In the genomic region with DNA sequence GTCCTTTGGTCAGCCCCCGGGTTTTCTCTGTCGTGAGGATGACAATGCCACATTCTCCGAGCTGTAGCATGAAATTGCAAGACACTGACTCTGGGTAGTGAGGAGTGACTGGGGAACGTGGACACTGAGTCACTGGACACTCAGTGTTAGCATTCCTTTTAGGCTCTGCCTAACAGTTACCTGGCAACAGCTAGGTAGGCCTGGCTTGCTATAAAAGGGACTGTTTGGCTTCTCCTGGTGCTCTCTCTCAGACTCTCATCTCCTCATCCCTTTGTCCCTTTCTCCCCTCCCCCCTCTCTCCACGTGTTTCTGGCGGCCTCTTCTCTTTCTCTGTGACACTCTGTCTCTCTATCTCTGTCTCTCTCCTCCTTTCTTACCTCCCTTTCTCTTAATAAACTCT, we compare ENCODE assay signal across 8 mouse cellular contexts. TPM values are rescaled to one million over a fixed set of nuclear protein-coding genes. Genes with fewer than 3 reads are reported as not detected.
DNase-seq lines count a peak whose midpoint lies in the region; ATAC-seq lines count a peak whose summit lies in the region.

No protein-coding gene starts in this region.

- H3K27me3 ChIP-seq in heart, embryonic 13.5 days (replicated peaks), result peaks cover 24% of the 10 kb centered on the region
- H3K27me3 ChIP-seq in hindbrain, embryonic 10.5 days (ENCODE audit: insufficient read depth, poor library complexity, severe bottlenecking), result peaks cover 54% of the 10 kb centered on the region
- peaks cover 67% of the 10 kb centered on the region for H3K27me3 ChIP-seq in midbrain, embryonic 10.5 days (ENCODE audit: low read depth, poor library complexity, severe bottlenecking)

- H3K36me3 ChIP-seq in heart, embryonic 13.5 days, result no peaks in the 10 kb centered on the region
- no peaks in the 10 kb centered on the region for H3K36me3 ChIP-seq in hindbrain, embryonic 10.5 days
- H3K36me3 ChIP-seq in midbrain, embryonic 10.5 days, result no peaks in the 10 kb centered on the region

- ATAC-seq in heart, embryonic 13.5 days (ENCODE audit: extremely low read depth, insufficient number of reproducible peaks, low FRiP score, low TSS enrichment), result no peak

- peak overlapping the region; percentile 76 for H3K9ac ChIP-seq in heart, embryonic 13.5 days

- H3K27ac ChIP-seq in heart, embryonic 13.5 days (replicated peaks), result peak overlapping the region; percentile 65
- peak overlapping the region; percentile 88 for H3K27ac ChIP-seq in hindbrain, embryonic 10.5 days
- H3K27ac ChIP-seq in midbrain, embryonic 10.5 days (replicated peaks), result peak overlapping the region; percentile 87

- H3K4me3 ChIP-seq in heart, embryonic 13.5 days, result peak overlapping the region; percentile 51
- H3K4me3 ChIP-seq in hindbrain, embryonic 10.5 days, result peak overlapping the region; percentile 53
- H3K4me3 ChIP-seq in midbrain, embryonic 10.5 days, result peak overlapping the region; percentile 56

- no peaks in the 10 kb centered on the region for H3K9me3 ChIP-seq in heart, embryonic 13.5 days
- H3K9me3 ChIP-seq in hindbrain, embryonic 10.5 days, result no peaks in the 10 kb centered on the region
- no peaks in the 10 kb centered on the region for H3K9me3 ChIP-seq in midbrain, embryonic 10.5 days (replicated peaks)

- WGBS in heart, embryonic 13.5 days, result 26% methylated on average over 6 of the region's 6 CpGs
- WGBS in hindbrain, embryonic 10.5 days, result 3% methylated on average over 6 of the region's 6 CpGs
- 6% methylated on average over 6 of the region's 6 CpGs for WGBS in midbrain, embryonic 10.5 days

- peak overlapping the region; percentile 73 for H3K4me2 ChIP-seq in heart, embryonic 13.5 days

- peaks cover 46% of the 10 kb centered on the region for H3K4me1 ChIP-seq in heart, embryonic 13.5 days
- peaks cover 60% of the 10 kb centered on the region for H3K4me1 ChIP-seq in hindbrain, embryonic 10.5 days (replicated peaks)
- peaks cover 50% of the 10 kb centered on the region for H3K4me1 ChIP-seq in midbrain, embryonic 10.5 days

- DNase-seq in heart, adult 9 months (ENCODE audit: low spot score in 2 of 2), result no peak
- DNase-seq in R1 (ENCODE audit: low read depth, low spot score), result peak; percentile 63
- no peak for DNase-seq in hindbrain, embryonic 10.5 days (ENCODE audit: low spot score)
- DNase-seq in midbrain, embryonic 10.5 days (ENCODE audit: low spot score), result no peak
- no peak for DNase-seq in urinary bladder, postnatal 10 days (ENCODE audit: low spot score)
- DNase-seq in adrenal gland, adult (ENCODE audit: inconsistent age in 2 of 2, low spot score in 1 of 2), result no peak
- DNase-seq in retina, postnatal 1 day, result no peak

RNA-seq across cellular contexts. Expression of gene Myl7, which starts 3.8 kb away (rescaled TPM):
- polyA plus RNA-seq in heart, embryonic 13.5 days (2015; fragmentation: Nextera tagmentation; extraction: Ambion mirVana), result 4,508 and 5,229 TPM in 2 replicates
- 2.6 and 14.6 TPM in 2 replicates for polyA plus RNA-seq in hindbrain, embryonic 10.5 days (2016; fragmentation: Nextera tagmentation; extraction: Ambion mirVana)
- polyA plus RNA-seq in midbrain, embryonic 10.5 days (2016; fragmentation: Nextera tagmentation; extraction: Ambion mirVana), result 2.5 and 3.7 TPM in 2 replicates

RNA-seq across cellular contexts. Expression of gene Pold2, which starts 24.3 kb away (rescaled TPM):
- polyA plus RNA-seq in heart, embryonic 13.5 days (2015; fragmentation: Nextera tagmentation; extraction: Ambion mirVana), result 109 and 127 TPM in 2 replicates
- polyA plus RNA-seq in hindbrain, embryonic 10.5 days (2016; fragmentation: Nextera tagmentation; extraction: Ambion mirVana), result 137 and 152 TPM in 2 replicates
- polyA plus RNA-seq in midbrain, embryonic 10.5 days (2016; fragmentation: Nextera tagmentation; extraction: Ambion mirVana), result 148 and 160 TPM in 2 replicates

RNA-seq across cellular contexts. Expression of gene Aebp1, which starts 40.6 kb away (rescaled TPM):
- 32.3 and 36.1 TPM in 2 replicates for polyA plus RNA-seq in heart, embryonic 13.5 days (2015; fragmentation: Nextera tagmentation; extraction: Ambion mirVana)
- polyA plus RNA-seq in hindbrain, embryonic 10.5 days (2016; fragmentation: Nextera tagmentation; extraction: Ambion mirVana), result 12.5 and 24.3 TPM in 2 replicates
- 8.1 and 13.5 TPM in 2 replicates for polyA plus RNA-seq in midbrain, embryonic 10.5 days (2016; fragmentation: Nextera tagmentation; extraction: Ambion mirVana)

RNA-seq across cellular contexts. Expression of gene Gck, which starts 47.5 kb away (rescaled TPM):
- polyA plus RNA-seq in heart, embryonic 13.5 days (2015; fragmentation: Nextera tagmentation; extraction: Ambion mirVana), result 1.2 and 1.5 TPM in 2 replicates
- polyA plus RNA-seq in hindbrain, embryonic 10.5 days (2016; fragmentation: Nextera tagmentation; extraction: Ambion mirVana), result 2.5 and 3.8 TPM in 2 replicates
- polyA plus RNA-seq in midbrain, embryonic 10.5 days (2016; fragmentation: Nextera tagmentation; extraction: Ambion mirVana), result 2.5 and 2.9 TPM in 2 replicates

RNA-seq across cellular contexts. Expression of gene Ykt6, which starts 53.1 kb away (rescaled TPM):
- polyA plus RNA-seq in heart, embryonic 13.5 days (2015; fragmentation: Nextera tagmentation; extraction: Ambion mirVana), result 39.1 and 41.1 TPM in 2 replicates
- polyA plus RNA-seq in hindbrain, embryonic 10.5 days (2016; fragmentation: Nextera tagmentation; extraction: Ambion mirVana), result 53.4 and 54.5 TPM in 2 replicates
- 54.5 and 60.4 TPM in 2 replicates for polyA plus RNA-seq in midbrain, embryonic 10.5 days (2016; fragmentation: Nextera tagmentation; extraction: Ambion mirVana)

Comparison
In these comparisons a context has a peak if more than half of its experiments do, and no peak if none do; other contexts are left out.
1. RNA of gene Myl7, which starts 3.8 kb away (polyA plus RNA-seq): 4,508 to 5,229 TPM in heart, embryonic 13.5 days; 2.5 to 3.7 TPM in midbrain, embryonic 10.5 days and 2.6 to 14.6 TPM in hindbrain, embryonic 10.5 days; every median in the first group is over 100 times any median in the second.
2. Peak in every context shown above with its lines, with median percentiles within 50 percentile points of each other: H3K27ac ChIP-seq and H3K4me3 ChIP-seq.